Mouse (Mus musculus) adrenal gland, adult 2 months (tissue): ENCODE data around the gene Zgrf1. TPM values are rescaled to one million over a fixed set of nuclear protein-coding genes. Genes with fewer than 3 reads are reported as not detected.
A peak's percentile ranks its signal among the peaks of the same experiment; 100 is the strongest.

ENCODE experiments used
- DNase-seq: peaks from one replicate; pipeline ENCODE4 v3.0.0; 2021
- polyA plus RNA-seq: library from polyadenylated mRNA; depleted of rRNA; stranded (reverse); fragments of >200 nt; gene quantifications from 2 replicates; pipeline ENCODE4 v1.2.3, GENCODE M21; 2012
- total RNA-seq, 2 experiments: library from RNA; stranded (reverse); gene quantifications; 2 replicates each; pipeline ENCODE4 v1.2.3; 2021

Zgrf1 gene
- total and polyA plus RNA-seq, 3 experiments, result 0.18 to 1.1 (median 0.98) TPM

GRCm38 (mm10) chr3:127558201-127558600 is 4.9 kb downstream of the Zgrf1 start:
- no peak for DNase-seq

GRCm38 (mm10) chr3:127562974-127563373 is 9.7 kb downstream of the Zgrf1 start:
- DNase-seq, result no peak

- DNase-seq, result no peak
These were observed 11.8 kb downstream of the Zgrf1 start for GRCm38 (mm10) chr3:127565129-127565528.

GRCm38 (mm10) chr3:127572557-127572956 is 19.3 kb downstream of the Zgrf1 start:
- DNase-seq, result peak; percentile 51

- DNase-seq, result no peak
These were observed 43.8 kb downstream of the Zgrf1 start for GRCm38 (mm10) chr3:127597136-127597535.

GRCm38 (mm10) chr3:127608109-127608508 is 54.8 kb downstream of the Zgrf1 start:
- no peak for DNase-seq

GRCm38 (mm10) chr3:127625296-127625695 is 72.0 kb downstream of the Zgrf1 start:
- peak; percentile 77 for DNase-seq

- peak; percentile 35 for DNase-seq
These were observed 72.6 kb downstream of the Zgrf1 start for GRCm38 (mm10) chr3:127625701-127626399.

GRCm38 (mm10) chr3:127626524-127626923 is 73.2 kb downstream of the Zgrf1 start:
- no peak for DNase-seq

GRCm38 (mm10) chr3:127627151-127627955 is 74.1 kb downstream of the Zgrf1 start:
- peak; percentile 5 for DNase-seq

- no peak for DNase-seq
These were observed 74.6 kb downstream of the Zgrf1 start for GRCm38 (mm10) chr3:127627956-127628310.

- peak; percentile 3 for DNase-seq
These were observed 75.3 kb downstream of the Zgrf1 start for GRCm38 (mm10) chr3:127628311-127629184.

GRCm38 (mm10) chr3:127630190-127630589 is 76.9 kb downstream of the Zgrf1 start:
- DNase-seq, result no peak

- DNase-seq, result no peak
These were observed 77.6 kb downstream of the Zgrf1 start for GRCm38 (mm10) chr3:127630735-127631372.

GRCm38 (mm10) chr3:127631582-127631981 is 78.3 kb downstream of the Zgrf1 start:
- DNase-seq, result peak; percentile 8

GRCm38 (mm10) chr3:127632531-127632930 is 79.2 kb downstream of the Zgrf1 start:
- peak; percentile 48 for DNase-seq

- DNase-seq, result peak; percentile 45
These were observed 80.1 kb downstream of the Zgrf1 start, which contains the start of gene Neurog2 for GRCm38 (mm10) chr3:127633080-127634032. Neurog2 (plus strand) TSS chr3:127633135.

- peak; percentile 76 for DNase-seq
These were observed 81.1 kb downstream of the Zgrf1 start for GRCm38 (mm10) chr3:127634101-127634983.

- no peak for DNase-seq
These were observed 81.7 kb downstream of the Zgrf1 start for GRCm38 (mm10) chr3:127634984-127635349.
